Mouse (Mus musculus): Measurements from ENCODE around the gene Kcnq1.

- no peak for TF ChIP-seq TAL1 (IDR thresholded peaks at IDR 0.05; ENCODE audit: low read length)
- TF ChIP-seq GATA1 (IDR thresholded peaks at IDR 0.05; ENCODE audit: low read length): no peak
Observed at GRCm38 (mm10) chr7:143116521-143116920, 10.4 kb downstream of the Kcnq1 start.
